Mouse (Mus musculus) heart, postnatal 0 days (tissue): ENCODE measurements around the gene Reep6. TPM values are rescaled to one million over a fixed set of nuclear protein-coding genes. Genes with fewer than 3 reads are reported as not detected.

ENCODE experiments used
- ATAC-seq: fragments of 200-750 bp; cut with Nextera tagmentation; 2 replicates; pipeline ENCODE4 v1.8.0; 2017; ENCODE audit warnings: low read depth, moderate number of reproducible peaks, moderate library complexity; ENCODE audit not compliant: insufficient read depth
- DNase-seq: peaks from one replicate; pipeline ENCODE4 v3.0.0-alpha.2; 2016; ENCODE audit warnings: low spot score
- H3K27ac ChIP-seq: fragments of 300-500 bp; sonication (generic); 2 replicates; pipeline ENCODE4 v1.5.1; 2014; ENCODE audit warnings: low read depth, mild to moderate bottlenecking
- H3K27me3 ChIP-seq: fragments of 300-500 bp; sonication (generic); 2 replicates; pipeline ENCODE4 v1.6.1; 2014; ENCODE audit warnings: low read length, mixed read lengths; ENCODE audit not compliant: control insufficient read depth, insufficient read depth
- H3K36me3 ChIP-seq: fragments of 300-500 bp; sonication (generic); replicated peaks from 2 replicates; pipeline ENCODE4 v1.6.1; 2014; ENCODE audit warnings: low read length, mixed read lengths; ENCODE audit not compliant: control insufficient read depth, insufficient read depth
- H3K4me1 ChIP-seq: fragments of 300-500 bp; sonication (generic); 2 replicates; pipeline ENCODE4 v1.6.1; 2014; ENCODE audit warnings: antibody characterized with exemption; ENCODE audit not compliant: control insufficient read depth, insufficient read depth
- H3K4me2 ChIP-seq: fragments of 300-500 bp; sonication (generic); 2 replicates; pipeline ENCODE4 v1.6.1; 2014; ENCODE audit warnings: low read depth, mild to moderate bottlenecking, low read length, moderate library complexity
- H3K4me3 ChIP-seq: fragments of 300-500 bp; sonication (generic); 2 replicates; pipeline ENCODE4 v1.5.1; 2014; ENCODE audit warnings: low read depth, low read length
- H3K9ac ChIP-seq: fragments of 300-500 bp; sonication (generic); replicated peaks from 2 replicates; pipeline ENCODE4 v1.6.1; 2014; ENCODE audit warnings: low read depth, low read length, mixed read lengths
- H3K9me3 ChIP-seq: fragments of 300-500 bp; sonication (generic); replicated peaks from 2 replicates; pipeline ENCODE4 v1.6.1; 2016; ENCODE audit warnings: low read length; ENCODE audit not compliant: control insufficient read depth
- CTCF ChIP-seq: IDR thresholded peaks from 2 replicates; pipeline ENCODE4 v1.5.1; 2016; ENCODE audit warnings: antibody characterized with exemption, control low read depth, low read depth
- EP300 ChIP-seq: IDR thresholded peaks from 2 replicates; pipeline ENCODE4 v1.6.1; 2016; ENCODE audit warnings: antibody characterized with exemption, low read depth
- WGBS: fragments of 180-500 bp; shearing (Covaris S2); extraction: QIAGEN DNeasy Blood & Tissue Kit; methylation state at CpG from one replicate; pipeline ENCODE4 v1.1.7; 2014; 5-methylcytosine and 5-hydroxymethylcytosine counted together
- microRNA-seq: library from miRNA; unstranded; fragments of <30 nt; microRNA quantifications from one replicate; pipeline ENCODE4, GENCODE M21; 2016
- polyA plus RNA-seq: library from polyadenylated mRNA; unstranded; fragments of >200 nt; fragmentation: Nextera tagmentation; extraction: Ambion mirVana; gene quantifications from 2 replicates; pipeline ENCODE4 v1.2.1, GENCODE M21; 2015
- total RNA-seq: library from RNA; depleted of rRNA; stranded (reverse); fragments of >200 nt; gene quantifications from 2 replicates; pipeline ENCODE4 v1.2.3, GENCODE M21; 2014; ENCODE audit warnings: low replicate concordance; rRNA removed

Gene Reep6
- total and polyA plus RNA-seq, 2 experiments from 2014 or later = 0.85 TPM; not detected in 1

DNA sequence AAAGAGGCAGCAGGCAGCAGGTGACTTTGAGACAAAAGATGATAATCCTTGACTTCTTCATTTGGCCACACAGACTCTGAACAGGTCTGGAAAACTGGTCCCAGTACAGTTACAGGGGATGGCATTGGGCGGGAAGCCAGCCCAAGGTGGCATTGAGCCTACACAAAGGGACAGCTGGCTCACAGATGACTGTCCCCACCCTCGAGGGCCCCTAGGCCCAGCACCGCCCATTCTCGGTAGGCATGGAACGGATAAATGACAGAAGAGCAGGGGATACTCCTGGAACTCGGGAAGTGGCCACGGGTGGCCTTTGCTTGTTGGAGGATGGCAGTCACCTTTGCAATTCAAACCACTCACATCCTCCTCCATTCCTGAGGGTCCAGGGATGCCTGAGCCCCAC lies 55.6 kb downstream of the Reep6 start:
- ATAC-seq = no peak
- Histone ChIP-seq H3K27me3 (no peaks in the 10 kb centered on the region), H3K4me2 (peak overlapping the region; percentile 94), H3K4me3 (peak overlapping the region; percentile 65), H3K4me1 (peaks cover 22% of the 10 kb centered on the region), H3K9me3 (no peaks in the 10 kb centered on the region), H3K9ac (peak overlapping the region; percentile 90), H3K36me3 (peaks cover 25% of the 10 kb centered on the region), H3K27ac (peak overlapping the region; percentile 79)
- TF ChIP-seq EP300 = no peak
- TF ChIP-seq CTCF = no peak
- no peak for DNase-seq
- 21% methylated on average over 7 of the region's 7 CpGs for WGBS

Small RNAs within 50 kb of the gene (microRNA-seq; reads per million reads assigned to microRNA genes)
- not detected for gene Gm22721

Other genes starting within 250 kb of the Reep6 start
- gene Sbno2, start 224.4 kb upstream of the Reep6 start, total RNA-seq = 21.1 and 22.0 TPM in 2 replicates
- gene Sbno2, start 224.4 kb upstream of the Reep6 start, polyA plus RNA-seq = 5.9 and 6.3 TPM in 2 replicates
- 40.3 and 57.4 TPM in 2 replicates for gene Stk11, start 214.2 kb upstream of the Reep6 start, total RNA-seq
- gene Stk11, start 214.2 kb upstream of the Reep6 start, polyA plus RNA-seq = 10.6 and 10.8 TPM in 2 replicates
- gene Atp5d, start 191.3 kb upstream of the Reep6 start, total RNA-seq = 970 and 972 TPM in 2 replicates
- gene Atp5d, start 191.3 kb upstream of the Reep6 start, polyA plus RNA-seq = 1,858 and 1,876 TPM in 2 replicates
- 2.8 and 5.9 TPM in 2 replicates for gene Cbarp, start 189.1 kb upstream of the Reep6 start, total RNA-seq
- 1.0 and 1.1 TPM in 2 replicates for gene Cbarp, start 189.1 kb upstream of the Reep6 start, polyA plus RNA-seq
- 100 and 122 TPM in 2 replicates for gene Midn, start 181.7 kb upstream of the Reep6 start, total RNA-seq
- gene Midn, start 181.7 kb upstream of the Reep6 start, polyA plus RNA-seq = 12.4 and 15.8 TPM in 2 replicates
- gene Cirbp, start 164.0 kb upstream of the Reep6 start, total RNA-seq = 121 and 163 TPM in 2 replicates
- gene Cirbp, start 164.0 kb upstream of the Reep6 start, polyA plus RNA-seq = 208 and 330 TPM in 2 replicates
- gene 1600002K03Rik, start 157.0 kb upstream of the Reep6 start, total RNA-seq = 0.66 and 8.9 TPM in 2 replicates
- 4.6 and 5.7 TPM in 2 replicates for gene 1600002K03Rik, start 157.0 kb upstream of the Reep6 start, polyA plus RNA-seq
- gene Efna2, start 150.5 kb upstream of the Reep6 start, total RNA-seq = 2.4 and 3.0 TPM in 2 replicates
- 3.3 and 3.7 TPM in 2 replicates for gene Efna2, start 150.5 kb upstream of the Reep6 start, polyA plus RNA-seq
- gene Mum1, start 103.5 kb upstream of the Reep6 start, total RNA-seq = 41.4 and 59.7 TPM in 2 replicates
- gene Mum1, start 103.5 kb upstream of the Reep6 start, polyA plus RNA-seq = 18.4 and 22.9 TPM in 2 replicates
- gene Ndufs7, start 80.8 kb upstream of the Reep6 start, total RNA-seq = 838 and 847 TPM in 2 replicates
- 1,203 and 1,284 TPM in 2 replicates for gene Ndufs7, start 80.8 kb upstream of the Reep6 start, polyA plus RNA-seq
- 27.2 and 27.7 TPM in 2 replicates for gene Gamt, start 68.9 kb upstream of the Reep6 start, total RNA-seq
- gene Gamt, start 68.9 kb upstream of the Reep6 start, polyA plus RNA-seq = 22.8 and 25.7 TPM in 2 replicates
- gene Dazap1, start 68.5 kb upstream of the Reep6 start, total RNA-seq = 88.9 and 96.2 TPM in 2 replicates
- gene Dazap1, start 68.5 kb upstream of the Reep6 start, polyA plus RNA-seq = 24.8 and 30.3 TPM in 2 replicates
- gene Rps15, start 37.5 kb upstream of the Reep6 start, total RNA-seq = 1,030 and 1,317 TPM in 2 replicates
- gene Rps15, start 37.5 kb upstream of the Reep6 start, polyA plus RNA-seq = 499 and 510 TPM in 2 replicates
- 1.4 and 3.4 TPM in 2 replicates for gene Apc2, start 34.0 kb upstream of the Reep6 start, total RNA-seq
- 0.77 and 0.83 TPM in 2 replicates for gene Apc2, start 34.0 kb upstream of the Reep6 start, polyA plus RNA-seq
- gene 2310011J03Rik, start 9.4 kb upstream of the Reep6 start, total RNA-seq = 13.5 and 41.4 TPM in 2 replicates
- gene 2310011J03Rik, start 9.4 kb upstream of the Reep6 start, polyA plus RNA-seq = 35.2 and 37.4 TPM in 2 replicates
- gene Pcsk4, start 455 bp upstream of the Reep6 start, total RNA-seq = not detected in 2 replicates
- 2.0 and 2.1 TPM in 2 replicates for gene Pcsk4, start 455 bp upstream of the Reep6 start, polyA plus RNA-seq
- gene Adamtsl5, start 18.5 kb downstream of the Reep6 start, total RNA-seq = 18.5 and 34.6 TPM in 2 replicates
- 12.6 and 14.6 TPM in 2 replicates for gene Adamtsl5, start 18.5 kb downstream of the Reep6 start, polyA plus RNA-seq
- gene Plk5, start 26.5 kb downstream of the Reep6 start, total RNA-seq = 1.7 TPM in 1 of 2 replicates, not detected in the other
- 0.05 TPM in 2 replicates for gene Plk5, start 26.5 kb downstream of the Reep6 start, polyA plus RNA-seq
- gene Mex3d, start 57.7 kb downstream of the Reep6 start, total RNA-seq = 20.0 and 26.4 TPM in 2 replicates
- 2.2 and 2.9 TPM in 2 replicates for gene Mex3d, start 57.7 kb downstream of the Reep6 start, polyA plus RNA-seq
- 35.1 and 35.3 TPM in 2 replicates for gene Mbd3, start 69.6 kb downstream of the Reep6 start, total RNA-seq
- 75.6 and 78.0 TPM in 2 replicates for gene Mbd3, start 69.6 kb downstream of the Reep6 start, polyA plus RNA-seq
- gene Uqcr11, start 76.9 kb downstream of the Reep6 start, total RNA-seq = 1,589 and 2,020 TPM in 2 replicates
- 3,128 and 3,343 TPM in 2 replicates for gene Uqcr11, start 76.9 kb downstream of the Reep6 start, polyA plus RNA-seq
- 77.8 and 91.4 TPM in 2 replicates for gene Tcf3, start 103.7 kb downstream of the Reep6 start, total RNA-seq
- gene Tcf3, start 103.7 kb downstream of the Reep6 start, polyA plus RNA-seq = 20.1 and 20.6 TPM in 2 replicates
- gene Onecut3, start 164.9 kb downstream of the Reep6 start, total RNA-seq = not detected in 2 replicates
- gene Onecut3, start 164.9 kb downstream of the Reep6 start, polyA plus RNA-seq = not detected in 2 replicates
- not detected in 2 replicates for gene Atp8b3, start 209.2 kb downstream of the Reep6 start, total RNA-seq
- not detected in 2 replicates for gene Atp8b3, start 209.2 kb downstream of the Reep6 start, polyA plus RNA-seq
- 13.1 and 17.6 TPM in 2 replicates for gene Rexo1, start 231.6 kb downstream of the Reep6 start, total RNA-seq
- 7.6 TPM in 2 replicates for gene Rexo1, start 231.6 kb downstream of the Reep6 start, polyA plus RNA-seq
- gene Klf16, start 247.4 kb downstream of the Reep6 start, total RNA-seq = 9.3 TPM in 2 replicates
- 3.1 and 3.5 TPM in 2 replicates for gene Klf16, start 247.4 kb downstream of the Reep6 start, polyA plus RNA-seq